Mouse (Mus musculus) neural tube, embryonic 12.5 days (tissue): ENCODE measurements around the gene Nbea. TPM values are rescaled to one million over a fixed set of nuclear protein-coding genes. Genes with fewer than 3 reads are reported as not detected.

Source experiments
- ATAC-seq: fragments of 200-750 bp; cut with Nextera tagmentation; 2 replicates; pipeline ENCODE4 v1.8.0; 2017; ENCODE audit warnings: low read depth, mild to moderate bottlenecking, moderate TSS enrichment, moderate library complexity; ENCODE audit not compliant: low FRiP score
- H3K27ac ChIP-seq: fragments of 300-500 bp; sonication (generic); 2 replicates; pipeline ENCODE4 v1.5.1; 2016
- H3K27me3 ChIP-seq: fragments of 300-500 bp; sonication (generic); replicated peaks from 2 replicates; pipeline ENCODE4 v1.6.1; 2016; ENCODE audit warnings: mild to moderate bottlenecking
- H3K36me3 ChIP-seq: fragments of 300-500 bp; sonication (generic); 2 replicates; pipeline ENCODE4 v1.6.1; 2016; ENCODE audit warnings: mild to moderate bottlenecking
- H3K4me1 ChIP-seq: fragments of 300-500 bp; sonication (generic); 2 replicates; pipeline ENCODE4 v1.6.1; 2016
- H3K4me2 ChIP-seq: fragments of 300-500 bp; sonication (generic); replicated peaks from 2 replicates; pipeline ENCODE4 v1.6.1; 2016; ENCODE audit warnings: mild to moderate bottlenecking
- H3K4me3 ChIP-seq: fragments of 300-500 bp; sonication (generic); 2 replicates; pipeline ENCODE4 v1.5.1; 2016
- H3K9ac ChIP-seq: fragments of 300-500 bp; sonication (generic); 2 replicates; pipeline ENCODE4 v1.6.1; 2016; ENCODE audit warnings: mild to moderate bottlenecking
- H3K9me3 ChIP-seq: fragments of 300-500 bp; sonication (generic); 2 replicates; pipeline ENCODE4 v1.6.1; 2016; ENCODE audit warnings: mild to moderate bottlenecking
- WGBS: fragments of 180-500 bp; shearing (Covaris S2); methylation state at CpG from one replicate; pipeline ENCODE4 v1.1.7; 2016; 5-methylcytosine and 5-hydroxymethylcytosine counted together
- polyA plus RNA-seq: library from polyadenylated mRNA; unstranded; fragments of >200 nt; fragmentation: Nextera tagmentation; extraction: Ambion mirVana; gene quantifications from 2 replicates; pipeline ENCODE4 v1.2.1, GENCODE M21; 2016

Nbea gene
- polyA plus RNA-seq, 1 experiment from 2014 or later: 28.5 TPM

DNA sequence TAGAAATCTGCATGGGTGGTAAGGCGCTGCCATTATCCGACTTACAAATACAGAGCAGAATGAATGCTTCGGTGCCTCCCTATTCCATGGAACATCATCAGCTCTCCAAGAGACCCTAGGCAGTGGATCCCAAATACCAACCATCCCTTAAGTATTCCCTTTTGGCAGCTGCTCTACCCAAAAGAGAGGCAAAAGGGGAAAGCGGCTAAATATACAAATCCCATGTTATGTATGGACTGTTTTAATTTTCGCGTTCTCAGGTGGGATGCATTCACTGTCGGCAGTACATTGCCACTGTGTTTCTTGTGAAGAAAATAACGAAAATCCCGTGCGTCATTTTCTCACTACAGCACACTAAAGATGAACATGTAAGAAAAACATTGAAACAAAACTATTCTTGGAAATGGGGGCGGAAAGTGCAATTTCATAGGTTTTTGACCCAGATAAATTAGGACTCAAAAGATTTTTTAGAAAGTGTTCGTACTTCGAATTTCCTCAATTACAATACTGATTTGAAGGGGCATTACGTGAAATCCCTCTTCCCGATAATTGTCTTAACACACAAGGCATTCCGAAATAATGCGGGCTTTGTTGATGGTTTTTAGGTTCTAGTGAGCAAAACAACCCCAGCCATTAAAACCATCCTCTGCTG is 396.5 kb downstream of the Nbea start:
- H3K4me1 ChIP-seq: peaks cover 20% of the 10 kb centered on the region
- peak overlapping the region; percentile 74 for H3K27ac ChIP-seq
- peak overlapping the region; percentile 70 for H3K4me2 ChIP-seq
- H3K9me3 ChIP-seq: no peaks in the 10 kb centered on the region
- H3K27me3 ChIP-seq: peaks cover 30% of the 10 kb centered on the region
- WGBS: 5% methylated on average over 17 of the region's 17 CpGs
- ATAC-seq: peak; percentile 52; the same call in 1 of the 2 replicates
- no peaks in the 10 kb centered on the region for H3K36me3 ChIP-seq
- peak overlapping the region; percentile 64 for H3K9ac ChIP-seq
- peak overlapping the region; percentile 41 for H3K4me3 ChIP-seq

DNA sequence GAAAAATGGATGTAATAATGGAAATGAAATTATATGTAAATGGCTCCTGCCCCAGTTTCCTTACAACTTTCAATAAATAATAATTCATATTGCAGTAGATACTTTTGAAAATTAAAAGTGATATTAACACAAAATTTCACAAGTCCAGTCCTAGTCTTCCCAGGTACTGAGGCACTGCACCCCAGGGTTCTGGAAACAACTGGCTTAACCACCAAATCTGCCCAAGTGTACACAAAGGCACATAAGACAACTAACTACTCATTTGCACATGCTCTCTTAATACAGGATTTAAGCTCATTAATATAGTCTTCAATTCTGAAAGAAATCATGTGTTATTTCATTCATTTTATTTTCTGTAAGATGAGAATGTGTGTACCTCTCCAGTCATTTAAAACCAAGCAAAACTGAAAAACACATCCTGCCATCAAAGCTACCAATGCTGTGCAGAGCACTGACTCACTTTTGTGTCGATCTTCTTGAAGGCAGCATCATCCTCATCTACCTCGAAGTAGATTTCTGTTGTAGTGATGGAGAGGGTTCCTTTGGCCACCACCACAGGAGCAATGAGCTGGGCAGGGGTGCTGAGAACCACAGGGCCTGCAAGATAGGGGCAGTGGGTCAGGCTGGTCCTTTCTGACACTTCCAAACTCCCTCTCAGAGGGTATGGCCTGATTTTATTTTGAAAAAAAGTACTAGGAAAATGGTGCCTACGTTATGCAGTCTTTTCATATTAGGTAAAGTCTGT is 397.3 kb downstream of the Nbea start:
- Histone ChIP-seq H3K9ac (peak overlapping the region; percentile 39; the same call in 1 of the 2 replicates), H3K9me3 (no peaks in the 10 kb centered on the region), H3K36me3 (no peaks in the 10 kb centered on the region), H3K4me2 (peak overlapping the region; percentile 70), H3K27me3 (peaks cover 36% of the 10 kb centered on the region), H3K4me1 (peaks cover 22% of the 10 kb centered on the region), H3K4me3 (peak overlapping the region; percentile 23), H3K27ac (peak overlapping the region; percentile 53; the same call in 1 of the 2 replicates)
- WGBS: 15% methylated on average over 3 of the region's 3 CpGs
- ATAC-seq: no peak

DNA sequence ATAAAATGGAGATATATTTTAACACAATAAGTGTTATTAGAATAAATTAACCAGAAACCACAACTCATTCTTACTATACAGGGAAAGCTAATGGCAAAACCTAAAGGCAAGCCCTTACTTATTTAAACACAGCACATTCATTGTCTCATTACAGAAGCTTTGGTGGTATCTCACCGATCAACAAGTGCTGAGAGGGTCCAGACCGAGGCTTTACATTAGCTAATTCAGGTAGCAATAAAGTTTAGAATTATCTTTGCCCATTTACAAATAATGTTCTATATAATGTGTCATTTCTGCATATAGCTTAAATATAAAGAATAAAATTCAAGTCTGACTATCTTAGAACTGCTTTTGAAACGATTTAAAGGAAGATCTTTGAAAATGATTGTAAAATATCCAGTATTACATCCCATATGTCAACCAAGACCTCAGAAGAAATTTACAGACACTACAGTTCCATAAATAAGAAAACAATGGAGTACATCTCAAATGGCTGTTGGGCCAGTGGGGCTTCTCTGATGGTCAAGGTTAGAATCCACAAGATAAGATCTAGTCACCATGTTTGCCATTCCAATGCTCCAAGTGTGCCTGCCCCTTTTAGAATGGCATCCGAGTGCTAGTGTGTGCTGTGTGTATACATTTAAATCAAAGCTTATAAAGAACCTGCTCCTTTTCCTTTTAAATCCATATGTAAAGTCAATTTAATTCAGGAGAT is 398.1 kb downstream of the Nbea start:
- H3K27me3 ChIP-seq: peaks cover 44% of the 10 kb centered on the region
- H3K36me3 ChIP-seq: no peaks in the 10 kb centered on the region
- peak overlapping the region; percentile 23 for H3K4me3 ChIP-seq
- H3K9me3 ChIP-seq: no peaks in the 10 kb centered on the region
- H3K4me2 ChIP-seq: peak overlapping the region; percentile 70
- H3K27ac ChIP-seq: no peak overlapping the region; the same call in 1 of the 2 replicates
- H3K4me1 ChIP-seq: peaks cover 29% of the 10 kb centered on the region
- peak overlapping the region; percentile 45; the same call in 1 of the 2 replicates for H3K9ac ChIP-seq
- no peak for ATAC-seq
- 43% methylated on average over 4 of the region's 4 CpGs for WGBS

- Histone ChIP-seq H3K27ac (no peak overlapping the region), H3K4me1 (peaks cover 35% of the 10 kb centered on the region), H3K4me3 (peak overlapping the region; percentile 46), H3K9me3 (no peaks in the 10 kb centered on the region), H3K36me3 (no peaks in the 10 kb centered on the region), H3K27me3 (peaks cover 52% of the 10 kb centered on the region), H3K9ac (peak overlapping the region; percentile 73), H3K4me2 (peak overlapping the region; percentile 55)
- WGBS: 5% methylated on average over 7 of the region's 7 CpGs
- no peak for ATAC-seq
These were observed 399.4 kb downstream of the Nbea start for GRCm38 (mm10) chr3:55784101-55784500.

DNA sequence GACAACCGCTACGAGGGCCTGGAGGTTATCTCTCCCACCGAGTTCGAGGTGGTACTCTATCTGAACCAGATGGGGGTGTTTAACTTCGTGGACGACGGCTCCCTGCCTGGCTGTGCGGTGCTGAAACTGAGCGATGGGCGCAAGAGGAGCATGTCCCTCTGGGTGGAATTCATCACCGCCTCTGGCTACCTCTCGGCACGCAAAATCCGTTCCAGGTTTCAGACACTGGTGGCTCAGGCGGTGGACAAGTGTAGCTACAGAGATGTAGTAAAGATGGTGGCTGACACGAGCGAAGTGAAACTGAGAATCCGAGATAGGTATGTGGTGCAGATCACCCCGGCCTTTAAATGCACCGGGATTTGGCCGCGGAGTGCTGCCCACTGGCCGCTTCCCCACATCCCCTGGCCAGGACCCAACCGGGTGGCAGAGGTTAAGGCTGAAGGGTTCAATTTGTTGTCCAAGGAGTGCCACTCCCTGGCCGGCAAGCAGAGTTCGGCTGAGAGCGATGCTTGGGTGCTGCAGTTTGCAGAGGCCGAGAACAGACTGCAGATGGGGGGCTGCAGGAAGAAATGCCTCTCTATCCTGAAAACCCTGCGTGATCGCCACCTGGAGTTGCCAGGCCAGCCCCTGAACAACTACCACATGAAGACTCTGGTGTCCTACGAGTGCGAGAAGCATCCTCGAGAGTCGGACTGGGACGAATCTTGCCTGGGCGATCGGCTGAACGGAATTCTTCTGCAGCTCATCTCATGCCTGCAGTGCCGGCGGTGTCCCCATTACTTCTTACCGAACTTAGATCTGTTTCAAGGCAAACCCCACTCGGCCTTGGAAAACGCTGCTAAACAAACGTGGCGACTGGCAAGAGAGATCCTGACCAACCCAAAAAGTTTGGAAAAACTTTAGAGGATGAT is 400.1 kb downstream of the Nbea start:
- no peak for ATAC-seq
- Histone ChIP-seq H3K9me3 (no peaks in the 10 kb centered on the region), H3K4me3 (peak overlapping the region; percentile 46), H3K36me3 (no peaks in the 10 kb centered on the region), H3K27ac (peak overlapping the region; percentile 60), H3K4me2 (peak overlapping the region; percentile 55), H3K9ac (peak overlapping the region; percentile 73), H3K4me1 (peaks cover 35% of the 10 kb centered on the region), H3K27me3 (peaks cover 54% of the 10 kb centered on the region)
- WGBS: 2% methylated on average over 45 of the region's 45 CpGs

DNA sequence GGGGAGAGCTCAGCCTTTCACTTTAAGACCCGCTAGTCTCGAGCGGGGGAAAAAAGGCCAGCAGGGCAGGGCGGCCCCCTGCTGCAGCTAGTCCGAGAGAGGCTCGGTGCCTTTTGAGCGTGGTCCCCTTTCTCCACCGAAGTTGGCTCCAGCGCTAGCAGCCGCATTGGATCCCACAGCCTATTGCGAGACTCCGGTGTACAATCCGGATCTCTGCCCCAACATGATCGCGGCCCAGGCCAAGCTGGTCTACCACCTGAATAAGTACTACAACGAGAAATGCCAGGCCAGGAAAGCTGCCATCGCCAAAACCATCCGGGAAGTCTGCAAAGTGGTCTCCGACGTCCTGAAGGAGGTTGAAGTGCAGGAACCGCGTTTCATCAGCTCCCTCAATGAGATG is 400.7 kb downstream of the Nbea start:
- H3K4me3 ChIP-seq: peak overlapping the region; percentile 46
- ATAC-seq: no peak
- peak overlapping the region; percentile 73 for H3K9ac ChIP-seq
- H3K27me3 ChIP-seq: peaks cover 54% of the 10 kb centered on the region
- peak overlapping the region; percentile 55 for H3K4me2 ChIP-seq
- no peaks in the 10 kb centered on the region for H3K9me3 ChIP-seq
- WGBS: under 1% methylated on average over 22 of the region's 22 CpGs
- peak overlapping the region; percentile 60; the same call in 1 of the 2 replicates for H3K27ac ChIP-seq
- no peaks in the 10 kb centered on the region for H3K36me3 ChIP-seq
- H3K4me1 ChIP-seq: peaks cover 35% of the 10 kb centered on the region

- 1% methylated on average over 16 of the region's 16 CpGs for WGBS
These were observed 401.3 kb downstream of the Nbea start, which contains the start of gene Mab21l1 for GRCm38 (mm10) chr3:55782056-55782687. Mab21l1 (plus strand) TSS chr3:55782510.

DNA sequence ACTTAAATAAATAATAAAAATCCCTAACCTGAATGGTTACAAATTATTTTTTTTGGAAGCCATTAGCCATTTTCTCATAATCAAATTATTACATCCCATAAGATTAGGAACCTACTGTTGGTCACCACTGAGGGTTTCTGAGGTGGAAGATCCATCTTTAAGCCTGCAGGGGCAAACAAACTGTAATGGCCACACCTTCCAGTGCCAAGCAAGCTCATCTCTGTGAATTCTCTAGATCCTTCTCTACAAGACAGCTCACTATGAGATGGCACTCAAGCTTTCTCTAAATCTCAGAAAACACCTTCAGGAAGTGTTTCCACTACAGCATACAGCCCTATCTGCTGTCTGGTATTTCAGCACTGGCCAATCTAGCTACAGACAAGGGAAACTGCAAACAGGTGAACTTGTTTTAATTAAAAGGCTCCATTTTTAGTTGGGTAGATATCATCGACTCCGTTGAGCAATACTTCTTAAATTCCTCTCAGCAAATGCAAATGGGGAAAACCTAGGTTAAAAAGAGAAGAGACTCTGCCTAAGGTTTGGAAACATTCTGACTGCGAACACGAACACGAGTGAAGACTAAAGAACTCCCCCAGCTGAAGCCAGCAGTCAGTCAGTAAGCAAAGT is 402.0 kb downstream of the Nbea start:
- Histone ChIP-seq H3K9me3 (no peaks in the 10 kb centered on the region), H3K4me1 (peaks cover 35% of the 10 kb centered on the region), H3K27ac (no peak overlapping the region), H3K9ac (no peak overlapping the region), H3K4me2 (peak overlapping the region; percentile 55; the same call in 1 of the 2 replicates), H3K4me3 (no peak overlapping the region), H3K36me3 (no peaks in the 10 kb centered on the region), H3K27me3 (peaks cover 54% of the 10 kb centered on the region)
- ATAC-seq: no peak
- 9% methylated on average over 5 of the region's 5 CpGs for WGBS

More at GRCm38 (mm10) chr3:55782056-55782687, 401.3 kb downstream of the Nbea start, which contains the start of gene Mab21l1:
- Histone ChIP-seq H3K4me3 (peak within 1 kb of the TSS; percentile 46), H3K27ac (peak within 1 kb of the TSS; percentile 60), H3K36me3 (no peaks in the 10 kb centered on the region), H3K4me2 (peak within 1 kb of the TSS; percentile 55), H3K9ac (peak within 1 kb of the TSS; percentile 73), H3K27me3 (peaks cover 54% of the 10 kb centered on the region), H3K9me3 (no peaks in the 10 kb centered on the region), H3K4me1 (peaks cover 35% of the 10 kb centered on the region)
- ATAC-seq: peak; percentile 57

- Histone ChIP-seq H3K4me3 (peak overlapping the region; percentile 25), H3K4me1 (peaks cover 35% of the 10 kb centered on the region), H3K36me3 (no peaks in the 10 kb centered on the region), H3K9ac (peak overlapping the region; percentile 38), H3K27ac (peak overlapping the region; percentile 80), H3K27me3 (peaks cover 49% of the 10 kb centered on the region), H3K9me3 (no peaks in the 10 kb centered on the region), H3K4me2 (peak overlapping the region; percentile 60)
- 1% methylated on average over 53 of the region's 53 CpGs for WGBS
- peak; percentile 63 for ATAC-seq
These were observed 403.1 kb downstream of the Nbea start for GRCm38 (mm10) chr3:55780120-55781070.
